Mouse (Mus musculus): Measurements from ENCODE around the gene Prkg1. TPM values are rescaled to one million over a fixed set of nuclear protein-coding genes. Genes with fewer than 3 reads are reported as not detected.
A peak's percentile ranks its signal among the peaks of the same experiment; 100 is the strongest.

Gene Prkg1
- polyA plus RNA-seq, 1 experiment = 1.4 TPM

DNA sequence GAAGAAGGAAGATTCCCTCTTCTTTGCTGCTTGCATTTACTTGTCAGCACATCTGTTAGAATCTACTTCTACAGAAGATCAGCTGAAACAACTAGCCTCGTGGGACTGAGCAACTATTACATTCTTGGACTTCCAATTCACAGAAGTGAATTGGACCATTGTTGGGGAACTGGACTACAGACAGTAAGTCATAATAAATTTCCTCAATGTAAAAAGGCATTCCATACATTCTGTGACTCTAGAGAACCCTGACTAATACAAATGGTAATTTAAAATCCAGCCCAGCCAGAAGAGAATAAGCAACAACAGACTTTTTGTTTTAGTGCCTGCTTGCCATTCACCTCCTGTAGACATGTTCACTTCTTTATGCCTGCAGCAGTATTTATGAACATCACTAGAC is 996.5 kb downstream of the Prkg1 start:
- 64% methylated on average over 1 of the region's 1 CpGs for WGBS
- H3K27ac ChIP-seq (ENCODE audit: control insufficient read depth, insufficient read depth, low read depth, low read length, poor library complexity) = no peak overlapping the region
- no peak for TF ChIP-seq CTCF (IDR thresholded peaks at IDR 0.05; ENCODE audit: control insufficient read depth, insufficient read depth, low read length)
- TF ChIP-seq POLR2A (IDR thresholded peaks at IDR 0.05; ENCODE audit: borderline replicate concordance, control insufficient read depth, low read depth, low read length) = no peak

GRCm38 (mm10) chr19:30744426-30744825 is 1020.4 kb downstream of the Prkg1 start:
- no peaks in the 10 kb centered on the region for H3K4me1 ChIP-seq (ENCODE audit: control insufficient read depth, insufficient read depth, low read length)
- H3K4me3 ChIP-seq (replicated peaks; ENCODE audit: control insufficient read depth, low read depth, low read length) = no peak overlapping the region
- no peak overlapping the region for H3K27ac ChIP-seq (ENCODE audit: control insufficient read depth, insufficient read depth, low read depth, low read length, poor library complexity)
- TF ChIP-seq POLR2A (IDR thresholded peaks at IDR 0.05; ENCODE audit: borderline replicate concordance, control insufficient read depth, low read depth, low read length) = no peak
- no peak for TF ChIP-seq CTCF (IDR thresholded peaks at IDR 0.05; ENCODE audit: control insufficient read depth, insufficient read depth, low read length)

More for the DNA sequence above, 996.5 kb downstream of the Prkg1 start:
- Histone ChIP-seq H3K4me1 (ENCODE audit: control insufficient read depth, insufficient read depth, low read length) (no peaks in the 10 kb centered on the region), H3K4me3 (replicated peaks; ENCODE audit: control insufficient read depth, low read depth, low read length) (no peak overlapping the region)

DNA sequence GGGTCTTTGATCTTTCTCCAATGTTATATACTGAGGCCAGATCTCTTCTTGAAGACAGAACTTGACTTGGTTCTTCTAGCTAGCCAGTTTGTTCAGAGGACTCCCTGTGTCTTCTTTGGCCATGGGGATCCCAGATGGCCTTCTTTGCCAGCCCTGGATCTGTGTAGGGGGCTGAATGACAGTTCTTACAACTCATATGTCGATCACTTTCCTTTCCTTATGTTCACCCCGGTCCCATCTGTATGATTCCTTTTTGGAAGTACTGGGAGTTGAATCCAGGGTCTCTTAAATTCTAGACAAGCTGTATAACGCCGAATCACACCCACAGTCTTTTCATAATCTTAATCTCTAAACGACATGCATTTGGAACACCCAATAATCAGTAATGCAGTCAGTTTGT is 1065.7 kb downstream of the Prkg1 start:
- Histone ChIP-seq H3K4me1 (ENCODE audit: control insufficient read depth, insufficient read depth, low read length) (no peaks in the 10 kb centered on the region), H3K27ac (ENCODE audit: control insufficient read depth, insufficient read depth, low read depth, low read length, poor library complexity) (no peak overlapping the region), H3K4me3 (replicated peaks; ENCODE audit: control insufficient read depth, low read depth, low read length) (no peak overlapping the region)
- no peak for TF ChIP-seq CTCF (IDR thresholded peaks at IDR 0.05; ENCODE audit: control insufficient read depth, insufficient read depth, low read length)
- TF ChIP-seq POLR2A (IDR thresholded peaks at IDR 0.05; ENCODE audit: borderline replicate concordance, control insufficient read depth, low read depth, low read length) = no peak
- WGBS = 81% methylated on average over 5 of the region's 5 CpGs

- no peak overlapping the region for H3K4me3 ChIP-seq (replicated peaks; ENCODE audit: control insufficient read depth, low read depth, low read length)
- 90% methylated on average over 2 of the region's 2 CpGs for WGBS
Measured at GRCm38 (mm10) chr19:30691258-30691657, 1073.6 kb downstream of the Prkg1 start.

GRCm38 (mm10) chr19:30690691-30691090 is 1074.1 kb downstream of the Prkg1 start:
- Histone ChIP-seq H3K27ac (ENCODE audit: control insufficient read depth, insufficient read depth, low read depth, low read length, poor library complexity) (no peak overlapping the region), H3K4me1 (ENCODE audit: control insufficient read depth, insufficient read depth, low read length) (no peaks in the 10 kb centered on the region), H3K4me3 (replicated peaks; ENCODE audit: control insufficient read depth, low read depth, low read length) (no peak overlapping the region)
- 83% methylated on average over 6 of the region's 6 CpGs for WGBS
- TF ChIP-seq CTCF (IDR thresholded peaks at IDR 0.05; ENCODE audit: control insufficient read depth, insufficient read depth, low read length) (no peak), POLR2A (IDR thresholded peaks at IDR 0.05; ENCODE audit: borderline replicate concordance, control insufficient read depth, low read depth, low read length) (no peak)

More at GRCm38 (mm10) chr19:30691258-30691657, 1073.6 kb downstream of the Prkg1 start:
- Histone ChIP-seq H3K27ac (ENCODE audit: control insufficient read depth, insufficient read depth, low read depth, low read length, poor library complexity) (no peak overlapping the region), H3K4me1 (ENCODE audit: control insufficient read depth, insufficient read depth, low read length) (no peaks in the 10 kb centered on the region)
- TF ChIP-seq CTCF (IDR thresholded peaks at IDR 0.05; ENCODE audit: control insufficient read depth, insufficient read depth, low read length) (no peak), POLR2A (IDR thresholded peaks at IDR 0.05; ENCODE audit: borderline replicate concordance, control insufficient read depth, low read depth, low read length) (no peak)

DNA sequence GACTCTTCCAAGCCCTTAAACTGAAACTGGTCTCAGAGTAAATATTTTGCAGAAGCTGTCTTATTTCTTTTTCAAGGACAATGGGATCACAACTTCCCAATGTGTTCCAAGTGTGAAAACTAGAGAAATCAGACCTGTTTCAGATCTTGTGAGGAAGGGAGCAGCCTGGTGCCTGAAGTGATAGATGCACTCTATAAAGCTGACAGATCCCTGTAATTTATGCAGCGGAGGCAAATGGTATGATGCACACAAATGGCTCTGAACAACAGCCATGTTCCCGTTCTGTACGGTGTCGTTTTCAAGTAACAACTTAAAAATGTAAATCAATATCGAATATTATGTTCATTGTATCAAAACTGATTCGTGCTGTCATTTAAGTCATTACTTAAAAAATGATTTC is 1076.9 kb downstream of the Prkg1 start:
- TF ChIP-seq POLR2A (IDR thresholded peaks at IDR 0.05; ENCODE audit: borderline replicate concordance, control insufficient read depth, low read depth, low read length) (no peak), CTCF (IDR thresholded peaks at IDR 0.05; ENCODE audit: control insufficient read depth, insufficient read depth, low read length) (no peak)
- no peaks in the 10 kb centered on the region for H3K4me1 ChIP-seq (ENCODE audit: control insufficient read depth, insufficient read depth, low read length)
- WGBS = 84% methylated on average over 6 of the region's 6 CpGs
- no peak overlapping the region for H3K27ac ChIP-seq (ENCODE audit: control insufficient read depth, insufficient read depth, low read depth, low read length, poor library complexity)
- no peak overlapping the region for H3K4me3 ChIP-seq (replicated peaks; ENCODE audit: control insufficient read depth, low read depth, low read length)

DNA sequence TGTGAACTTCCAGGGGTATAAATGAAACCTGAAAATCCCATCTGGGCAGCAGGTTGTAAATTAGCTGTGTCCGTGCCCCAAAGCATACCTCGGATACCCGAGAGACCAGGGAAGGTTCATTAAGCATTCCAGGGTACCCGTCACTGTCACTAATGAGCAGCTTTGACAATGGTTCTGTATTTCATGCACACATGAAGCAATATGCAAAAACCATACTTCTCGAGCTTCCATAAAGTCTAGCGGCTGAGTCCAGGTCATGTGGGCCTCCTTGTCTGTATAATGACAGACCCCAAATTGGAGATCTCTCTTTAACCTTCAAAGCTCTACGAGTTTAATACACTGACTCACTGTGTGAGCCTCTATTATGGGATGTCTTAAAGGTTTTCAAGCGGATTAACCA is 1088.5 kb downstream of the Prkg1 start:
- no peak for TF ChIP-seq POLR2A (IDR thresholded peaks at IDR 0.05; ENCODE audit: borderline replicate concordance, control insufficient read depth, low read depth, low read length)
- no peak for TF ChIP-seq CTCF (IDR thresholded peaks at IDR 0.05; ENCODE audit: control insufficient read depth, insufficient read depth, low read length)
- no peak overlapping the region for H3K4me3 ChIP-seq (replicated peaks; ENCODE audit: control insufficient read depth, low read depth, low read length)
- 82% methylated on average over 8 of the region's 8 CpGs for WGBS

GRCm38 (mm10) chr19:30664269-30664668 is 1100.6 kb downstream of the Prkg1 start:
- Histone ChIP-seq H3K4me1 (ENCODE audit: control insufficient read depth, insufficient read depth, low read length) (no peaks in the 10 kb centered on the region), H3K4me3 (replicated peaks; ENCODE audit: control insufficient read depth, low read depth, low read length) (no peak overlapping the region), H3K27ac (ENCODE audit: control insufficient read depth, insufficient read depth, low read depth, low read length, poor library complexity) (no peak overlapping the region)
- TF ChIP-seq CTCF (IDR thresholded peaks at IDR 0.05; ENCODE audit: control insufficient read depth, insufficient read depth, low read length) (peak; percentile 44; the same call in 1 of the 2 replicates), POLR2A (IDR thresholded peaks at IDR 0.05; ENCODE audit: borderline replicate concordance, control insufficient read depth, low read depth, low read length) (no peak)
- WGBS = 10% methylated on average over 8 of the region's 8 CpGs

More for the DNA sequence above, 1088.5 kb downstream of the Prkg1 start:
- Histone ChIP-seq H3K27ac (ENCODE audit: control insufficient read depth, insufficient read depth, low read depth, low read length, poor library complexity) (no peak overlapping the region), H3K4me1 (ENCODE audit: control insufficient read depth, insufficient read depth, low read length) (no peaks in the 10 kb centered on the region)

DNA sequence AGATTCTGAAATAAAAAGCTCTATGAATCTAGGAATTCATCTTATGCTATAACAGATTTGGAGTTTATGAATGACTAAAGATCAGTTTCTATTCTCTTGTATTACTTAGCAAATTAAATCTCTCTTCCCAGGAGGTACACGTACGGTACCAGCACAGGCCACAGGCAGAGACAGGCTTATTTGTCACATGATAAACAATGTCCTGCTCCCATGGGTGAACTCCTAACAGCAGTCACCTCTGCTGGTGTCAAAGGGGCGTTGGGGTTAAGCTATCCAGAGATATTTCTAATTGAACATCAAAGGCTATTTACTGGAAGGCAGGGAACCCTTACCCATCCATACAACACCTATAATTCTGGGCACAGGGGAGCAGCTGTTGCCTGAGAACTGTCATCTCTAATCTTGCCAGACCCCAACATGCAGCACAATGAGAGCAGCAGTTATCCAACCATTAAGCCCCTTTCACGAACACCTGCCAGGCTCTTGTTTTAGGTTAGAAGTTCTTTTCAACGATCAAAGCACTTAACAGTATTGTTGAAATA is 1122.1 kb downstream of the Prkg1 start:
- no peak overlapping the region for H3K4me3 ChIP-seq (replicated peaks; ENCODE audit: control insufficient read depth, low read depth, low read length)
- TF ChIP-seq POLR2A (IDR thresholded peaks at IDR 0.05; ENCODE audit: borderline replicate concordance, control insufficient read depth, low read depth, low read length) = no peak
- TF ChIP-seq CTCF (IDR thresholded peaks at IDR 0.05; ENCODE audit: control insufficient read depth, insufficient read depth, low read length) = no peak
- no peaks in the 10 kb centered on the region for H3K4me1 ChIP-seq (ENCODE audit: control insufficient read depth, insufficient read depth, low read length)
- H3K27ac ChIP-seq (ENCODE audit: control insufficient read depth, insufficient read depth, low read depth, low read length, poor library complexity) = no peak overlapping the region
- WGBS = 70% methylated on average over 5 of the region's 5 CpGs

Measured in bone marrow, adult 2 months (tissue).